Mouse (Mus musculus) forebrain, embryonic 12.5 days (tissue): ENCODE measurements around the gene Scgb3a1. TPM values are rescaled to one million over a fixed set of nuclear protein-coding genes. Genes with fewer than 3 reads are reported as not detected.

Experiments used
- ATAC-seq: fragments of 200-750 bp; cut with Nextera tagmentation; 2 replicates; pipeline ENCODE4 v1.8.0; 2017; ENCODE audit warnings: moderate TSS enrichment; ENCODE audit not compliant: low FRiP score
- H3K27ac ChIP-seq: fragments of 300-500 bp; sonication (generic); 2 replicates; pipeline ENCODE4 v1.5.1; 2016; ENCODE audit warnings: mild to moderate bottlenecking
- H3K27me3 ChIP-seq: fragments of 300-500 bp; sonication (generic); 2 replicates; pipeline ENCODE4 v1.6.1; 2016; ENCODE audit warnings: mild to moderate bottlenecking
- H3K36me3 ChIP-seq: fragments of 300-500 bp; sonication (generic); replicated peaks from 2 replicates; pipeline ENCODE4 v1.6.1; 2016; ENCODE audit warnings: mild to moderate bottlenecking
- H3K4me1 ChIP-seq: fragments of 300-500 bp; sonication (generic); 2 replicates; pipeline ENCODE4 v1.6.1; 2016
- H3K4me2 ChIP-seq: fragments of 300-500 bp; sonication (generic); 2 replicates; pipeline ENCODE4 v1.6.1; 2016; ENCODE audit warnings: mild to moderate bottlenecking, moderate library complexity
- H3K4me3 ChIP-seq: fragments of 300-500 bp; sonication (generic); replicated peaks from 2 replicates; pipeline ENCODE4 v1.5.1; 2016; ENCODE audit warnings: mild to moderate bottlenecking
- H3K9ac ChIP-seq: fragments of 300-500 bp; sonication (generic); 2 replicates; pipeline ENCODE4 v1.6.1; 2016; ENCODE audit warnings: mild to moderate bottlenecking
- H3K9me3 ChIP-seq: fragments of 300-500 bp; sonication (generic); 2 replicates; pipeline ENCODE4 v1.6.1; 2016
- WGBS: fragments of 180-500 bp; shearing (Covaris S2); methylation state at CpG from one replicate; pipeline ENCODE4 v1.1.7; 2016; 5-methylcytosine and 5-hydroxymethylcytosine counted together
- polyA plus RNA-seq: library from polyadenylated mRNA; unstranded; fragments of >200 nt; fragmentation: Nextera tagmentation; extraction: Ambion mirVana; gene quantifications from 2 replicates; pipeline ENCODE4 v1.2.1, GENCODE M21; 2016

Gene Scgb3a1
- polyA plus RNA-seq, 1 experiment from 2014 or later: not detected

- Histone ChIP-seq H3K9ac (no peak overlapping the region), H3K4me1 (no peaks in the 10 kb centered on the region), H3K4me3 (no peak overlapping the region), H3K27ac (no peak overlapping the region), H3K4me2 (no peak overlapping the region), H3K9me3 (no peaks in the 10 kb centered on the region), H3K36me3 (peaks cover 12% of the 10 kb centered on the region), H3K27me3 (no peaks in the 10 kb centered on the region)
- no peak for ATAC-seq
- 82% methylated on average over 12 of the region's 12 CpGs for WGBS
Measured at GRCm38 (mm10) chr11:49664262-49665140, 1.1 kb downstream of the Scgb3a1 start.

DNA sequence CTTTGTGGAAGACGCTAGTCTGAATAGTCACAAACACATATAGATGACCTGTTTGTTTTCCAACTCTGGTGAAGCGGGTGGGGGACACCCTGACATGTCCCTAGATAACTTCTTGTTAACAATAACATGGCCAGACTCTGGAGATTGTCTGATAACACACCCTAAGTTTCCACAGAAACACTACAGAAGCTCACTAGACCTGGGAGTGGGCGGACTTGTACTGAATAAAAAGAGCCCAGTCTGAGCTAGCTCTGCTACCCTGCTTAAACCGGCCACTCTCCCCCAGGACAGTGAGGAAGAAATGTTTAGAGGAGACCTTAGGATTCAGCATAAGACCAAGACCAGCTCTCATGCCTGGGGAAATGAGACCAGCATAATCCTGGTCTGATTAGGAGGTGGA, 2.1 kb downstream of the Scgb3a1 start:
- no peak overlapping the region for H3K4me2 ChIP-seq
- ATAC-seq: no peak
- no peak overlapping the region for H3K27ac ChIP-seq

GRCm38 (mm10) chr11:49673433-49673832, 10.0 kb downstream of the Scgb3a1 start:
- 71% methylated on average over 3 of the region's 3 CpGs for WGBS
- no peak for ATAC-seq
- Histone ChIP-seq H3K9me3 (no peaks in the 10 kb centered on the region), H3K4me1 (no peaks in the 10 kb centered on the region), H3K27ac (no peak overlapping the region), H3K9ac (no peak overlapping the region), H3K27me3 (no peaks in the 10 kb centered on the region), H3K4me2 (no peak overlapping the region), H3K4me3 (no peak overlapping the region), H3K36me3 (peaks cover 65% of the 10 kb centered on the region)

More for the DNA sequence above, 2.1 kb downstream of the Scgb3a1 start:
- Histone ChIP-seq H3K27me3 (no peaks in the 10 kb centered on the region), H3K4me3 (no peak overlapping the region), H3K9me3 (no peaks in the 10 kb centered on the region), H3K36me3 (peaks cover 15% of the 10 kb centered on the region), H3K9ac (no peak overlapping the region), H3K4me1 (no peaks in the 10 kb centered on the region)
- WGBS: 89% methylated on average over 4 of the region's 4 CpGs

DNA sequence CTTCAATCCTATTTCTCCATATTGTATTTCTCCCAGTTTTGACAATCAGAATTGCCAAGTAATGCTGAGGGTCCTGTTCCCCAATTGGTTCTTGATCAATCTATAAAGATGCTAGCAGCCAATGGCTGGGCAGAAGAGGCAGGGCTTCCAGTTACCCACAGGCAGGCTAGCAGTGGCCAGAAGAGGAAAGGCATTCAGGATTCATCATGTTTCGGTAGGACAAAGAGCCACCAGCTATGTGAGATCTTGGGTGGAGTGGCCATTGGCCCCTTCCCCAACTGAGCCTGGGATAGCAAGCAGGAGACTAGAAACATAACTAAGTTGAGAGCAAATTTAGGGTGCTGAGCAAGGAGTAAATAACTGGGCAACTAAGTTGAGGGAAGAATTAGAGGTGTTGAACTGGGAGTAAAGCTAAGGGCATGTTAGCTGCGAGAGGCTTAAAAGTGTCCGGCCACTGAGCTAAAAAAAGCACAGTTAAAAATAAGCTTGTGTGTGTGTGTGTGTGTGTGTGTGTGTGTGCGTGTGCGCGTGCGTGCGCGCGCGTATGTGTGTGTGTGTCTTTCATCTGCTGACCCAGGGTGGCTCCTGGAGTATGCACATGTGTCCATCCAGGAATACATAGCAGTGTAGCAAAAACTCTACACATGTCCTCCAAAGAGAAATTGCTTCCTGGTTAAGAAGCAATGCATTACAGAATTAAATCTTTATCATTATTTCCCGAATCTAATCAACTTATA, 21.0 kb downstream of the Scgb3a1 start:
- no peak overlapping the region for H3K4me3 ChIP-seq
- H3K4me2 ChIP-seq: no peak overlapping the region
- H3K9ac ChIP-seq: no peak overlapping the region
- no peaks in the 10 kb centered on the region for H3K9me3 ChIP-seq
- 92% methylated on average over 12 of the region's 12 CpGs for WGBS
- ATAC-seq: no peak
- no peak overlapping the region for H3K27ac ChIP-seq
- no peaks in the 10 kb centered on the region for H3K27me3 ChIP-seq
- peaks cover 82% of the 10 kb centered on the region for H3K36me3 ChIP-seq
- no peaks in the 10 kb centered on the region for H3K4me1 ChIP-seq

DNA sequence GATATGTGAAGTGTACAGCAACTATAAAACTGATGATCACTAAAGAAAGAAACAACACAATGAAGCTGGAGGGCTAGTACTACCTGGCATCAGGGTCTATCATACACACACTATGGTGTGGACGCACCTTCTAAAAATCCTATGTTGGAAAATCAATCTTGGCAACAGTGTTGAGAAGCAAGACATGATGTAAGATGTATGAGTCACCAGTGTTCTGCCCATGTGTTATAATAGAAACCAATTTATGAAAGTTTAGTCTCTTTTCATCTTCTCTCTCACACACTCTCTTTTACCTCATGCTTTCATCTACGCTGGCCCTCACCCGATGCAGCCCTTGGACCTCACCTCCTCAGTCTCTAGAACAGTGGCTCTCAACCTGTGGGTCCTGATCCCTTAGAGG, 31.6 kb downstream of the Scgb3a1 start:
- Histone ChIP-seq H3K9ac (no peak overlapping the region), H3K27me3 (no peaks in the 10 kb centered on the region), H3K9me3 (no peaks in the 10 kb centered on the region), H3K4me1 (no peaks in the 10 kb centered on the region), H3K27ac (no peak overlapping the region), H3K36me3 (peaks cover 50% of the 10 kb centered on the region), H3K4me3 (no peak overlapping the region), H3K4me2 (no peak overlapping the region)
- ATAC-seq: no peak
- 99% methylated on average over 3 of the region's 3 CpGs for WGBS

DNA sequence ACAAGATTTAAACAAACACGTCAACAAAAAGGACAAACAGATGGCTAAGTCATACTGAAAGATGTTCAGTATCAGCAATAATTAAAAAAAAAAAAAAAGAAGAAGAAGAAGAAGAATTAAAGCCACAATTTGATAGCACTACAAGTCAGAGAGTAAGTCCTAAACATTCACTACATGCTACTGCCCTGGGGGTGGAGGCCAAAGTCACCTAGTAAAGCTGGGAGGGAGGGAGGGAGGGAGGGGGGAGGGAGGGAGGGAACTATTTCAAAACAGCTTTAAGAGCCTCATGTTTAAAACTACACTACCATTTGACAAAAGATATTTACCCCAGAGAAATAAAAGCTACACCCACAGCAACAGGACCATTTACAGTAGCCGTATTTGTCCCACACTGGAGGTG, 32.3 kb downstream of the Scgb3a1 start:
- Histone ChIP-seq H3K9ac (no peak overlapping the region), H3K4me2 (no peak overlapping the region), H3K4me3 (no peak overlapping the region), H3K9me3 (no peaks in the 10 kb centered on the region), H3K27me3 (no peaks in the 10 kb centered on the region), H3K4me1 (no peaks in the 10 kb centered on the region), H3K36me3 (peaks cover 47% of the 10 kb centered on the region), H3K27ac (no peak overlapping the region)
- WGBS: 100% methylated on average over 2 of the region's 2 CpGs
- ATAC-seq: no peak

GRCm38 (mm10) chr11:49696472-49696871, 33.1 kb downstream of the Scgb3a1 start:
- Histone ChIP-seq H3K4me3 (no peak overlapping the region), H3K27ac (no peak overlapping the region), H3K36me3 (peaks cover 52% of the 10 kb centered on the region), H3K27me3 (no peaks in the 10 kb centered on the region), H3K9me3 (no peaks in the 10 kb centered on the region), H3K4me2 (no peak overlapping the region), H3K4me1 (no peaks in the 10 kb centered on the region), H3K9ac (no peak overlapping the region)
- 91% methylated on average over 2 of the region's 2 CpGs for WGBS
- ATAC-seq: no peak

GRCm38 (mm10) chr11:49697779-49698178, 34.4 kb downstream of the Scgb3a1 start:
- ATAC-seq: no peak
- Histone ChIP-seq H3K4me1 (no peaks in the 10 kb centered on the region), H3K4me3 (no peak overlapping the region), H3K27me3 (no peaks in the 10 kb centered on the region), H3K4me2 (no peak overlapping the region), H3K27ac (no peak overlapping the region), H3K9me3 (no peaks in the 10 kb centered on the region), H3K36me3 (peaks cover 51% of the 10 kb centered on the region), H3K9ac (no peak overlapping the region)
- 95% methylated on average over 5 of the region's 5 CpGs for WGBS

DNA sequence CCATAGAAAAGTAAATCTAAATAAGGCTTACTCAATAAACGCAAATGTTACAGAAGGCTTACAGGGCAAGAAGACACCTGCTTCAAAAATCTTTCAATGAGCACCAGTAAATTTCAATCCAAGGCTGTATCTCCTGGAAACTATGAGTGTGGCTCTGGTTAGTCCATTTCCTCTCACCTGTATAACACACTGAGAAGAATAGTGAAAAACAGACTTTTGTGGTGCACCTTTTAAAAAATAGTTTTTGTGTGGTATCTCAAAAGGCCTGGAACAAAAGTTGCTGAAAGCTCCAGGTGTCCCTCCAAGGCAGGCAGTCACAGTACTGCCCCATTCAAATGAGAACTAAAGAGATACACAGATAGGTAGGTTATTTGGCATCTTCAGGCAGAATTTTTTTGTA, 35.7 kb downstream of the Scgb3a1 start:
- no peak overlapping the region for H3K9ac ChIP-seq
- no peak overlapping the region for H3K4me2 ChIP-seq
- H3K4me1 ChIP-seq: no peaks in the 10 kb centered on the region
- 93% methylated on average over 1 of the region's 1 CpGs for WGBS
- no peak overlapping the region for H3K4me3 ChIP-seq
- H3K9me3 ChIP-seq: no peaks in the 10 kb centered on the region
- no peak for ATAC-seq
- H3K36me3 ChIP-seq: peaks cover 48% of the 10 kb centered on the region
- H3K27ac ChIP-seq: no peak overlapping the region
- H3K27me3 ChIP-seq: no peaks in the 10 kb centered on the region

DNA sequence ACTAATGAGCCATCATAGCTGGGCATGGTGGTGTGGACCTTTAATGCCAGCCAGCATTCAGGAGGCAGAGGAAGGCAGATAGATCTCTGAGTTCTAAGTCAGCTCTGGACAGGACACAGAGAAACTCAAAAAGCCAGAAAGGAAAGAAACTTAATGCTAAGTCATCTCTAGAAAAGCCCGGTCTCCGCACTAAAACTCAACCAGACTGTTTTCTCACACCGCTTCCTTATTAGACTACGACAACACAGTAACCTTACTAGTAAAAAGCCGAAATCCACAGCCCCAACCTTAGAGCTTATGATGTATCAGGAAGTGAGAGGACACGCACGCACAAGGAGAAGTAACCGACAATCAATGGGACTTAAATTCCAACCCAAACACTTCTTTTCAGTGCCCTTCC, 38.6 kb downstream of the Scgb3a1 start:
- no peak overlapping the region for H3K27ac ChIP-seq
- no peaks in the 10 kb centered on the region for H3K27me3 ChIP-seq
- over 99% methylated on average over 8 of the region's 8 CpGs for WGBS
- H3K36me3 ChIP-seq: peaks cover 69% of the 10 kb centered on the region
- no peak overlapping the region for H3K4me3 ChIP-seq
- no peaks in the 10 kb centered on the region; the same call in 1 of the 2 replicates for H3K9me3 ChIP-seq
- ATAC-seq: no peak
- H3K4me1 ChIP-seq: no peaks in the 10 kb centered on the region
- H3K4me2 ChIP-seq: no peak overlapping the region
- H3K9ac ChIP-seq: no peak overlapping the region

DNA sequence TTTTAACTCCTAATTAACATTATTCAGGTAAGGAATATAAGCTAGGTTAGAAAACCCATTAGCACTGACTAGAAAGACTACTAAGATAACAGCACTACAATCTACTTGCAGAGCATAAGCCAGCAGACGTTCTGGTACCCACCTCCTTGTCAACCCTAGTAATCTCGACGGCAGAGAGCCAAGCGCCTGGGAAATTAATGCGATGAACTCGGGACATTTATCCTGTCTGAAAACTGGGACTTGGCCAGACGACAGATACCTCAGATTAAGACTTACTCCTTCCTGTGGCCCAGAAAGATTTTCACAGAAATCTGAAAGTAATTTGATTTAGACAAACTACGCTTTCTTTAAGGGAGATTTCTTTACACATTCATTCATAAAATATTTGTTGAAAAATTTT, 41.4 kb downstream of the Scgb3a1 start:
- WGBS: 91% methylated on average over 8 of the region's 8 CpGs
- ATAC-seq: no peak
- Histone ChIP-seq H3K4me3 (no peak overlapping the region), H3K27me3 (no peaks in the 10 kb centered on the region), H3K9me3 (no peaks in the 10 kb centered on the region; the same call in 1 of the 2 replicates), H3K4me2 (no peak overlapping the region), H3K27ac (no peak overlapping the region), H3K36me3 (peaks cover 63% of the 10 kb centered on the region), H3K4me1 (peaks cover 13% of the 10 kb centered on the region), H3K9ac (no peak overlapping the region)

DNA sequence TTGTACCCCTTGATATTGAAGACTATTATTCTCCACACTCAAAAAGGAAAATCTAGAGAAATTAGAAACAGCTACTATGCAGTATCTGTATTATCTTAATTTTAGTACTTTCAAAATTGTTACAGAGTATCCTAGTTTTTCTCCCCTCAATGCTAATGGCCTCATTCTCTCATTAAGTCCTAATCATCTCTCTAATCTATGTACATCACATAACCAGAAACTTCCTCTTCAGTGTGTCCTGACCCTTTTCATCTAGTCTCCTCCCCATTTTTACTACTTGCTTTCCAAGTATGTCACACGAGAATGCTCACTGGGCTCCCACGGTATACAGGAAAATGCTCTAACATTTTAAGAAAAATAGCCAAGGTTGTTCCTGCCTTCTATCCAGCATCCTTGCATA, 44.4 kb downstream of the Scgb3a1 start:
- Histone ChIP-seq H3K4me3 (no peak overlapping the region), H3K36me3 (peaks cover 39% of the 10 kb centered on the region), H3K27me3 (no peaks in the 10 kb centered on the region), H3K27ac (no peak overlapping the region), H3K4me1 (peaks cover 29% of the 10 kb centered on the region), H3K9ac (no peak overlapping the region), H3K9me3 (no peaks in the 10 kb centered on the region; the same call in 1 of the 2 replicates), H3K4me2 (no peak overlapping the region)
- 87% methylated on average over 2 of the region's 2 CpGs for WGBS
- ATAC-seq: no peak
